10 mouse cellular contexts compared by ENCODE assay signal in the genomic region with DNA sequence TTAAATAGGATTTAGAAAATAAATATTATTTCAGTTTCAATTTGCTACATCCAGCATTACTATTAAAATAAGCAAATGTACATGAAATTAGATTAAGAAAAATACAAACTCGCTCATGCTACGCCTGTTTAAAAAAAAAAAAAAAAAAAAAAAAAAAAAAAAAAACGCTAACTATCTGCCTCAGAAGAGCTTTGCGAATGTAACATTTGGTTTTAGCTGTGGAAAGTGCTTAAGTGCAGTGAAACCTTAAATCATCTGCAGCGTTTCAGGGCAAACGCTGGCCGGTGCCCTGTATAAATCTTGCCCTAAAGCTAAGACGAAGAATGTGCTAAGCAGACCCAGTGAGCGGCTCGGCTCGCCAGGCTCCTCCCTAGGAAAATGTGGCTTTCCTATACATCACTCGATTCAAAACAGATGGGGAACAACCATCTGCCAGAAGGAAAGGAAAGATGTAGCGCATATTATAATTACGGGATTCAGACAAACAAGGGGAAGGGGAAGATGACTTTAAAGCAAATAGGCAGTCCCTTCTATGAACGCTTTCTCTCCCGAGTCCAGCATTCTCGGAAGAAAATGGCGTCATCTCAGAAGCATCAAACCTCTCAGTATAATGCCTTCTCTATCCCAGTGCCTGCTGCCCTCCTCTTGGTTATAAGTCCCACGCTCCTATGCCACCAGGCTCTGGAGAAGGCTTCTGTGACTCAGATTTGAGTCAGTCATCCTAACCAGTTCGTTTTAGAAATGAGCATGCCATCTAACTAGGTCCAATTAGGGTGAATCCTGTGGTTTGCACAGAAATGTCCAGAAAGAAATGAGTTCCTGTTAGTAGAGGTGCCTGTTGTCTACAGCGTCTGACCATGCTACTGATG.
A peak's percentile ranks its signal among the peaks of the same experiment; 100 is the strongest.
DNase-seq lines count a peak whose midpoint lies in the region; ATAC-seq and TF ChIP-seq lines count a peak whose summit lies in the region.
"Had no signal": no experiment of that assay in that cellular context is flagged by ENCODE, and none has a peak within 500 bp of the region (broad histone marks: within the 10 kb centered on the region; RNA-seq: fewer than 3 reads in every experiment).

No protein-coding gene starts in this region.

- peak overlapping the region; percentile 15; the same call in 1 of the 2 replicates for H3K27ac ChIP-seq in forebrain, embryonic 14.5 days (ENCODE audit: low read depth, low read length)
- H3K27ac ChIP-seq in forebrain, embryonic 10.5 days = no peak overlapping the region
- peak overlapping the region; percentile 14; the same call in 1 of the 2 replicates for H3K27ac ChIP-seq in spleen, adult 2 months (ENCODE audit: insufficient read depth, low read length)
- H3K27ac ChIP-seq in limb, embryonic 14.5 days (replicated peaks; ENCODE audit: low read depth, low read length) = peak overlapping the region; percentile 75
- H3K27ac ChIP-seq: heart, embryonic 13.5 days had no signal

- H3K4me1 ChIP-seq in forebrain, embryonic 14.5 days (ENCODE audit: control insufficient read depth, insufficient read depth, low read length) = no peaks in the 10 kb centered on the region
- no peaks in the 10 kb centered on the region for H3K4me1 ChIP-seq in forebrain, embryonic 10.5 days
- H3K4me1 ChIP-seq in spleen, adult 2 months (ENCODE audit: control insufficient read depth, insufficient read depth, insufficient read length) = peaks cover 8% of the 10 kb centered on the region; the same call in 1 of the 2 replicates
- peaks cover 16% of the 10 kb centered on the region; the same call in 1 of the 2 replicates for H3K4me1 ChIP-seq in limb, embryonic 14.5 days (ENCODE audit: control insufficient read depth, insufficient read depth, low read length)
- H3K4me1 ChIP-seq: heart, embryonic 13.5 days had no signal

- DNase-seq in forebrain, embryonic 14.5 days (ENCODE audit: low spot score) = peak; percentile 62
- DNase-seq in forebrain, embryonic 10.5 days (ENCODE audit: extremely low spot score, low spot score) = no peak
- DNase-seq in spleen, adult 2 months (ENCODE audit: low read depth in 1 of 2, low spot score in 2 of 2) = no peak
- DNase-seq in spleen, postnatal 36 days (ENCODE audit: low spot score in 2 of 2) = no peak
- peak; percentile 90 for DNase-seq in limb, embryonic 14.5 days (ENCODE audit: low spot score)
- no peak for DNase-seq in gastrocnemius, adult 18-20 months (ENCODE audit: low spot score)
- DNase-seq in c-Kit-positive CD71-positive TER-119-positive erythroid progenitor cells, embryonic 14.5 days (ENCODE audit: low spot score) = no peak
- no peak for DNase-seq in gastrocnemius, postnatal 10 days
- DNase-seq: liver had no signal

- TF ChIP-seq POLR2A in spleen, adult 2 months (IDR thresholded peaks at IDR 0.05; ENCODE audit: low read depth, low read length) = no peak
- TF ChIP-seq POLR2A in limb, embryonic 14.5 days (IDR thresholded peaks at IDR 0.05; ENCODE audit: borderline replicate concordance, extremely low read depth, insufficient read depth, insufficient read length) = no peak

- 84% methylated on average over 21 of the region's 21 CpGs for WGBS in forebrain, embryonic 14.5 days
- WGBS in forebrain, embryonic 10.5 days = 74% methylated on average over 21 of the region's 21 CpGs
- 82% methylated on average over 21 of the region's 21 CpGs for WGBS in spleen, adult 2 months
- 30% methylated on average over 21 of the region's 21 CpGs for WGBS in limb, embryonic 14.5 days

- H3K4me3 ChIP-seq in forebrain, embryonic 14.5 days (ENCODE audit: low read depth, low read length) = no peak overlapping the region
- no peak overlapping the region for H3K4me3 ChIP-seq in forebrain, embryonic 10.5 days
- H3K4me3 ChIP-seq in spleen, adult 2 months (ENCODE audit: extremely low read depth, insufficient read depth, insufficient read length) = no peak overlapping the region
- H3K4me3 ChIP-seq in limb, embryonic 14.5 days (replicated peaks; ENCODE audit: low read length) = peak overlapping the region; percentile 11
- H3K4me3 ChIP-seq: heart, embryonic 13.5 days had no signal

- H3K9me3 ChIP-seq in forebrain, embryonic 14.5 days (replicated peaks; ENCODE audit: control insufficient read depth, low read length) = no peaks in the 10 kb centered on the region
- no peaks in the 10 kb centered on the region; the same call in 1 of the 2 replicates for H3K9me3 ChIP-seq in forebrain, embryonic 10.5 days
- H3K9me3 ChIP-seq in limb, embryonic 14.5 days (ENCODE audit: control insufficient read depth, low read length) = no peaks in the 10 kb centered on the region

- H3K4me2 ChIP-seq in forebrain, embryonic 14.5 days (ENCODE audit: low read length) = no peak overlapping the region
- peak overlapping the region; percentile 44 for H3K4me2 ChIP-seq in limb, embryonic 14.5 days (replicated peaks; ENCODE audit: low read depth, low read length, severe bottlenecking)
- H3K4me2 ChIP-seq: heart, embryonic 13.5 days had no signal

- no peaks in the 10 kb centered on the region for H3K36me3 ChIP-seq in forebrain, embryonic 14.5 days (ENCODE audit: control insufficient read depth, insufficient read depth, low read length)
- H3K36me3 ChIP-seq in forebrain, embryonic 10.5 days (replicated peaks) = no peaks in the 10 kb centered on the region
- no peaks in the 10 kb centered on the region for H3K36me3 ChIP-seq in spleen, adult 2 months (ENCODE audit: control insufficient read depth, insufficient read depth, low read length)
- no peaks in the 10 kb centered on the region for H3K36me3 ChIP-seq in limb, embryonic 14.5 days (ENCODE audit: control insufficient read depth, insufficient read depth, low read length)
- H3K36me3 ChIP-seq: heart, embryonic 13.5 days had no signal

- H3K9ac ChIP-seq in forebrain, embryonic 14.5 days (ENCODE audit: low read length) = no peak overlapping the region
- H3K9ac ChIP-seq in limb, embryonic 14.5 days (ENCODE audit: low read depth, low read length, severe bottlenecking) = no peak overlapping the region
- H3K9ac ChIP-seq: heart, embryonic 13.5 days had no signal

- no peak for TF ChIP-seq CTCF in spleen, adult 2 months (IDR thresholded peaks at IDR 0.05; ENCODE audit: extremely low read depth, insufficient read depth, insufficient read length, insufficient replicate concordance)

- H3K27me3 ChIP-seq in forebrain, embryonic 14.5 days (replicated peaks; ENCODE audit: control insufficient read depth, insufficient read depth, low read length) = no peaks in the 10 kb centered on the region
- no peaks in the 10 kb centered on the region for H3K27me3 ChIP-seq in forebrain, embryonic 10.5 days (ENCODE audit: poor library complexity, severe bottlenecking)
- no peaks in the 10 kb centered on the region for H3K27me3 ChIP-seq in spleen, adult 2 months (ENCODE audit: control insufficient read depth, insufficient read depth, low read length)
- H3K27me3 ChIP-seq in limb, embryonic 14.5 days (ENCODE audit: control insufficient read depth, insufficient read depth, low read length) = no peaks in the 10 kb centered on the region
- H3K27me3 ChIP-seq: heart, embryonic 13.5 days had no signal

- ATAC-seq in forebrain, embryonic 14.5 days = peak; percentile 73; the same call in 1 of the 2 replicates
- ATAC-seq in limb, embryonic 14.5 days (ENCODE audit: low FRiP score, low read depth) = peak; percentile 86

Comparison
In these comparisons a context has a peak if more than half of its experiments do, and no peak if none do; other contexts are left out.
1. DNase-seq: peak in forebrain, embryonic 14.5 days (single experiment) and limb, embryonic 14.5 days (single experiment); none in forebrain, embryonic 10.5 days (single experiment), spleen, adult 2 months (0 of 2), spleen, postnatal 36 days (0 of 2), gastrocnemius, adult 18-20 months (single experiment), c-Kit-positive CD71-positive TER-119-positive erythroid progenitor cells, embryonic 14.5 days (single experiment) and gastrocnemius, postnatal 10 days (single experiment).